Mouse (Mus musculus) intestine, postnatal 0 days (tissue): ENCODE data around the gene Egln3. TPM values are rescaled to one million over a fixed set of nuclear protein-coding genes. Genes with fewer than 3 reads are reported as not detected.

Source experiments
- ATAC-seq: fragments of 200-750 bp; cut with Nextera tagmentation; 2 replicates; pipeline ENCODE4 v1.8.0; 2017; ENCODE audit warnings: mild to moderate bottlenecking, moderate TSS enrichment, moderate library complexity
- H3K27ac ChIP-seq: fragments of 300-500 bp; sonication (generic); 2 replicates; pipeline ENCODE4 v1.5.1; 2014; ENCODE audit warnings: mild to moderate bottlenecking, low read depth, low read length, moderate library complexity
- H3K27me3 ChIP-seq: fragments of 300-500 bp; sonication (generic); replicated peaks from 2 replicates; pipeline ENCODE4 v1.6.1; 2014; ENCODE audit warnings: low read length, mixed read lengths; ENCODE audit not compliant: control insufficient read depth, insufficient read depth
- H3K36me3 ChIP-seq: fragments of 300-500 bp; sonication (generic); 2 replicates; pipeline ENCODE4 v1.6.1; 2014; ENCODE audit warnings: mild to moderate bottlenecking, moderate library complexity; ENCODE audit not compliant: control insufficient read depth, insufficient read depth
- H3K4me1 ChIP-seq: fragments of 300-500 bp; sonication (generic); replicated peaks from 2 replicates; pipeline ENCODE4 v1.6.1; 2014; ENCODE audit warnings: antibody characterized with exemption, low read length, mixed read lengths; ENCODE audit not compliant: control insufficient read depth, insufficient read depth
- H3K4me2 ChIP-seq: fragments of 300-500 bp; sonication (generic); replicated peaks from 2 replicates; pipeline ENCODE4 v1.6.1; 2014; ENCODE audit warnings: low read depth, mild to moderate bottlenecking, moderate library complexity
- H3K4me3 ChIP-seq: fragments of 300-500 bp; sonication (generic); 2 replicates; pipeline ENCODE4 v1.5.1; 2014; ENCODE audit warnings: low read depth, low read length
- H3K9ac ChIP-seq: fragments of 300-500 bp; sonication (generic); 2 replicates; pipeline ENCODE4 v1.6.1; 2014; ENCODE audit warnings: mild to moderate bottlenecking, low read depth, low read length
- H3K9me3 ChIP-seq: fragments of 300-500 bp; sonication (generic); 2 replicates; pipeline ENCODE4 v1.6.1; 2016; ENCODE audit warnings: mixed run types; ENCODE audit not compliant: control insufficient read depth
- CTCF ChIP-seq: sonication (generic); IDR thresholded peaks from 2 replicates; pipeline ENCODE4 v1.5.1; 2016; ENCODE audit warnings: low read depth, mild to moderate bottlenecking, control low read depth, antibody characterized with exemption, moderate library complexity
- WGBS: fragments of 180-500 bp; shearing (Covaris S2); extraction: QIAGEN DNeasy Blood & Tissue Kit; methylation state at CpG from one replicate; pipeline ENCODE4 v1.1.7; 2014; 5-methylcytosine and 5-hydroxymethylcytosine counted together
- polyA plus RNA-seq: library from polyadenylated mRNA; unstranded; fragments of >200 nt; fragmentation: Nextera tagmentation; extraction: Ambion mirVana; gene quantifications from 2 replicates; pipeline ENCODE4 v1.2.1, GENCODE M21; 2015

The Egln3 gene
- polyA plus RNA-seq, 1 experiment from 2014 or later, result 39.2 TPM

- no peaks in the 10 kb centered on the region for H3K4me1 ChIP-seq
- no peak overlapping the region for H3K9ac ChIP-seq
- no peak for ATAC-seq
- no peak overlapping the region for H3K4me2 ChIP-seq
- no peaks in the 10 kb centered on the region for H3K27me3 ChIP-seq
- no peak overlapping the region for H3K27ac ChIP-seq
- H3K9me3 ChIP-seq, result no peaks in the 10 kb centered on the region
- WGBS, result 70% methylated on average over 12 of the region's 12 CpGs
- H3K4me3 ChIP-seq, result no peak overlapping the region
- no peaks in the 10 kb centered on the region for H3K36me3 ChIP-seq
- no peak for TF ChIP-seq CTCF
These were observed 18.5 kb upstream of the Egln3 start for GRCm38 (mm10) chr12:54222036-54222760.

GRCm38 (mm10) chr12:54216673-54217072, 13.0 kb upstream of the Egln3 start:
- Histone ChIP-seq H3K4me1 (no peaks in the 10 kb centered on the region), H3K9me3 (no peaks in the 10 kb centered on the region), H3K27me3 (no peaks in the 10 kb centered on the region), H3K4me3 (no peak overlapping the region), H3K4me2 (no peak overlapping the region), H3K9ac (no peak overlapping the region), H3K36me3 (no peaks in the 10 kb centered on the region), H3K27ac (no peak overlapping the region)
- ATAC-seq, result no peak
- no peak for TF ChIP-seq CTCF
- WGBS, result 78% methylated on average over 5 of the region's 5 CpGs

- Histone ChIP-seq H3K9ac (no peak overlapping the region), H3K9me3 (no peaks in the 10 kb centered on the region), H3K4me3 (no peak overlapping the region), H3K27ac (peak overlapping the region; percentile 73), H3K4me2 (peak overlapping the region; percentile 51), H3K27me3 (no peaks in the 10 kb centered on the region), H3K4me1 (0 out of 2 replicates have a peak, but pooled peaks cover under 1% of the 10 kb centered on the region), H3K36me3 (no peaks in the 10 kb centered on the region)
- TF ChIP-seq CTCF, result no peak
- 23% methylated on average over 6 of the region's 6 CpGs for WGBS
- peak; percentile 93 for ATAC-seq
These were observed 10.8 kb upstream of the Egln3 start for GRCm38 (mm10) chr12:54214426-54214825.

GRCm38 (mm10) chr12:54213871-54214270, 10.2 kb upstream of the Egln3 start:
- H3K36me3 ChIP-seq, result no peaks in the 10 kb centered on the region
- no peak overlapping the region for H3K4me3 ChIP-seq
- 35% methylated on average over 4 of the region's 4 CpGs for WGBS
- no peak for TF ChIP-seq CTCF
- ATAC-seq, result peak; percentile 77
- 0 out of 2 replicates have a peak, but pooled peaks cover 3% of the 10 kb centered on the region for H3K4me1 ChIP-seq
- peak overlapping the region; percentile 51 for H3K4me2 ChIP-seq
- H3K9me3 ChIP-seq, result no peaks in the 10 kb centered on the region
- H3K9ac ChIP-seq, result no peak overlapping the region
- peak overlapping the region; percentile 73 for H3K27ac ChIP-seq
- H3K27me3 ChIP-seq, result no peaks in the 10 kb centered on the region

GRCm38 (mm10) chr12:54213230-54213629, 9.6 kb upstream of the Egln3 start:
- H3K9me3 ChIP-seq, result no peaks in the 10 kb centered on the region
- ATAC-seq, result no peak
- H3K4me1 ChIP-seq, result 0 out of 2 replicates have a peak, but pooled peaks cover 3% of the 10 kb centered on the region
- H3K4me3 ChIP-seq, result no peak overlapping the region
- H3K9ac ChIP-seq, result no peak overlapping the region
- 51% methylated on average over 5 of the region's 5 CpGs for WGBS
- H3K27me3 ChIP-seq, result no peaks in the 10 kb centered on the region
- H3K36me3 ChIP-seq, result no peaks in the 10 kb centered on the region
- H3K4me2 ChIP-seq, result no peak overlapping the region
- no peak for TF ChIP-seq CTCF
- H3K27ac ChIP-seq, result peak overlapping the region; percentile 73; the same call in 1 of the 2 replicates

GRCm38 (mm10) chr12:54209182-54209563, 5.5 kb upstream of the Egln3 start:
- no peak overlapping the region for H3K9ac ChIP-seq
- no peaks in the 10 kb centered on the region for H3K36me3 ChIP-seq
- no peak overlapping the region for H3K4me3 ChIP-seq
- no peaks in the 10 kb centered on the region for H3K9me3 ChIP-seq
- WGBS, result 22% methylated on average over 6 of the region's 6 CpGs
- H3K27me3 ChIP-seq, result no peaks in the 10 kb centered on the region
- no peak for TF ChIP-seq CTCF
- no peak overlapping the region for H3K4me2 ChIP-seq
- 0 out of 2 replicates have a peak, but pooled peaks cover 3% of the 10 kb centered on the region for H3K4me1 ChIP-seq
- ATAC-seq, result no peak
- no peak overlapping the region for H3K27ac ChIP-seq
